Mouse (Mus musculus): ENCODE results near the gene Rftn1. TPM values are rescaled to one million over a fixed set of nuclear protein-coding genes. Genes with fewer than 3 reads are reported as not detected.
A peak's percentile ranks its signal among the peaks of the same experiment; 100 is the strongest.

The Rftn1 gene
- total RNA-seq, 2 experiments from 2014 or later: 70.3 to 80.9 TPM

DNA sequence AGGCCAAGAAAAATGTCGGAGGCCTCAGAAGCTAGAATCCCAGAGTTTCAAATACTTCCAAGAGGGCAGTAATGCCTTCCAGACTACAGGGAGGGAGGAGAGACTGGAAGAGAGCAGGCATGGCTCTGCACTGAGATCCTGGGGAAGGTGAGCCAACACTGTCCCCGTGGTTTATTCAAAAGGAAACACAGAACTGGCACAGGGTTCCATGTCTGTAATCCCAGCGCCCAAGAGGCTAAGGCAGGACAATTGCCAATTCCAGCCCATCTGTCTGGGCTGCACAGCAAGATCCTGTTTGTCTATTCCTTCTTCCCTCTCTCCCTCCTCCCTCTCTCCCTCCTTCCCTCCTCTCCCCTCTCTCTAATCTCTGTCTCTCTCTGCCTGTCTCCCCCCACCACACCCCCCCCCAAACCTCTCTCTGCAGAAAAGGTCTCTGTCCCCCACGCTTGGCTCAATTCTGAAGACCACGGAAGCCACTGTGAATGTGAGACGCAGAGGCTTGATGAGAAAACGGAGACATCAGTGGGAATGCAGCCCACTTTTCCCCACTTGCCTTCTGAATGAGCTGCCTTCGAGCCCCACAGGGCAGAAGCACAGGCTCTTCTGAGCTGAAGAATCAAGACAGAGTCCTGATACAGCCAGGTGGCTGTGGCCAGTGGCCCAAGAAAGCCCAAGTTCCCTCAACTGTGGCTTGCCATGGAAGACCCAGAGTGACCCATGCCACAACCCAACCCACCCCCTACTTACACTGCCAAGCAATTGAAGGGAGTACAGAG, 8.8 kb upstream of the Rftn1 start:
- DNase-seq: no peak

DNA sequence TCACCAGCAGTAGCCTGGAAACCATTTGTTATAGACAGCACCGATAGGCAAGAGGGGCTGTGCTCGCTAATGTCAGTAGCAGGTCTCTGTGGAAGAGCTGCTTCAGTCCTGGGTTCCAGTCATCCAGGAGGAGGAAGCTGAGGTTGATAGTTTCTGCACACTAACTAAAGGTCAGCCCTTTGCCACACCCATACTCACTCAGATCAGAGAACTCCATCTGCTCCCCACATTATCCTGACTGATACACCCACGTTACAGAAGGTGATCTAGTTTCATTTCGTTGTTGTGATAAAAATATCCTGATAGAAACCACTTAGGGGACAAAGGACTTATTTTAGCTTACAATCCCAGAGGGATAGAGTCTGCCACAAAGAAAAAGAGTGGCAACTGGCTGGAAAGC, 7.1 kb upstream of the Rftn1 start:
- no peak for DNase-seq

DNA sequence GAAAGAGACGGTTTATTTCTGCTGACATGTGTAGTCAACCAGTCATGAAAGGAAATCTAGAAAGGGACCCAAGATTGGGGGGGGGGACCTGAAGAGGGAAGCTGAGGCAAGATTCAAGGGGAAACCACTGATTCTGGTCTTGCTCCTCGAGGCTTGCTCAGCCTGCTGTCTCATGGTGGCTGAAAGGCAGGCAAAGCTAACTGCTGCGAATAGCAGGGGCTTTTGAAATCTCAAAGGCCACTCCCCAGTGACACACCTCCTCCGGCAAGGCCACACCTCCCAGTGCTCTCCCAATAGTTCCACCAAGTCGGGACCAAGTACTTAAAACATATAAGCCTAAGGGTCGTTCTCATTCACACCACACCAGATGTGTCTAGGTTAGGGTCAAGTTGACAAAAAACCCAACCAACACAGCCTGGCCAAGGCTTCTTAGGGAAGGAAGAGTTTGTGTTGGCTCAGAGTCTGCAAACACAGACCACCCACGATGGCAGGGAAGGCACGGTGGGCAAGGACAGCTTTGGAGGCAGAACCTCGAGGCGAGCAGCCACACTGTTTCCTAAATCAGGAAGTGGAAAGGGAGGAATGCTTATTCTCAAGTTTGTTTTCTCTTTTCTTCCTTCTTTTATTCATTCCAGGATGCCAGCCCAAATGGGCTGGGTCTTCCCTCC, 5.7 kb upstream of the Rftn1 start:
- DNase-seq: no peak

DNA sequence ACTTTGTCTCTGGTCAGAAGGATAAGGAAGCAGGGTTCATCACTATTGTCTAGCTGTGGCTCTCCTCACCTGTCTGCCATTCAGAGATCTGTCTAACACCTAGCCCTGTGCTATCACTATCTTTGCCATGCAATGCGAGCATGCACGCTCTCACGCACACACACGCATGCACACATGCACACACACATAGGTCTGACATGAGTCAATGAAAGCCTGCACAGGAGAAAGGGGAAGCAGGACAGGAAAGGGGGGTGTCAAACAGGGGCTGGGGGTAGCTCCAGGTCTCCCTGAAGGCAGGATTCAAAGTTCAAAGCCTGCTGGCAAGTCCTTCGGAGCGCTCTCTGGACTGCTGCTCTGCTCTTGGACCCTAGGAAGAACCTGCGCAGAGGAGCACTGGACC, 4.9 kb upstream of the Rftn1 start:
- no peak for DNase-seq

DNA sequence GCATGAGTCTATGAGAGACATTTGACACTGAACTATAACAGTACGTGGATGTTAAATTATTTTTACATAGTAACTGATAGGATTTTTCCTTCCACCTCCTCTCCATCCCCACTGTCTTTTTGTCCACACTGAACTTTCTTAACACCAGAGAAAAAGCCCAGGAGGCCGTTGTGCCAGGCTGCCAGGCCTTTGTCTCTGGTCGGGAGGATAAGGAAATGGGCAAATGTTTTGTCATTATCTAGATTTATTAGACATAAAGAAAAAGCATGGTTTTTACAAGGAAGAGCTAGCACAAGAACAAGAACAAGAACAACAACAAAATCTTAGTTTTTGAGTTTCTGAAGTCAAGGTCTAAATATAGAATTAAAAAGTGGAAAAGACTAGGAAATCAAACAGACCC, 4.1 kb upstream of the Rftn1 start:
- DNase-seq: no peak

DNA sequence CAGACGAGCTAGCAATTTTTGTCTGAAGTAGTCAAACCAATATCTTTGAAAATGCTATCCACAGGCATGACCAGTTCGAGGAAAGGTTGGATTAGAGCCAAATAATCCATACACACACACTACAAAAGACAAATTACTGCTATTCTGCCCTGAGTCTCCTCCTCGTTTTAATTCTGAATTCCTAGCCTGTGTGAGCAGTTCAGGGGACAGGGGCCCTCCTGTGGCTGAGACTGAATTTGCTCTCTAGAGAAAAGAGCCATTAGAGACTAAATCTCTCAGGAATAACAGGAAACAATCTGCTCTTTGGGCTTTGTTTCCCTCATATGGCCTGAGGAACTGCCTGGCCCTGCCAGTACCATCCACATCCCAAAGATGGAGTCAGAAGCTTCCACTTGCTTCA, 3.2 kb upstream of the Rftn1 start:
- DNase-seq: peak; percentile 43

- no peak for DNase-seq
Observed at GRCm38 (mm10) chr17:50192376-50192940, 2.0 kb upstream of the Rftn1 start.

DNA sequence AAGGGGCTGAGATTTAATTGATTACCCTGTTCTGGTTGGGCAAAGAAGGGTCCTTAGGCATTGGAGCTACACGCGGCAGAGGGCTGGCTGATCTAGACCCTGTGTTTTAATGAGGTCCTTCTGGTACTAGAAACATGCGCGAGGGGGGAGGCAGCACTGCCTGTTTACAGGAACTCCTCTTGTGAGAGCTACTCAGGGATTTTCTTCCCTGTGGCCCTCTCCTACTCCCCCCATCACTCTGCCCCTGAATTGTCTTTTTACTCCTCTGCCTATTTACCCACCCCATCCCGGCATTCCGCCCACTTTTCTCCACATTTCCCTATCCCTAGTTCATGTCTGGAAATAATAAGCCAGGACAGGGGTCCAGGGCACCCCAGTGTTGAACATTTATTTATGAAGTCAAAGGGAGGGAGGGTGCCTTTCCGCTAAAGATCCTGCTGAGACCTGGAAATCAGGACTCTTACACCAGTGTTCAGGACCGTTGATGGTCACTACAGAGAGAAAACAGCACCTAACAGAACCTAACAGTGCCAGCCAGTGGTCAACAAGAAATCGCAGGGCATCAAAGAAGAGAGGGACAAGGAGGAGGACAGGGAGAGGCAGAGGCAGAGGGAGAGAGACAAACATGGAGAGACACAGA, 964 bp upstream of the Rftn1 start:
- no peak for DNase-seq

DNA sequence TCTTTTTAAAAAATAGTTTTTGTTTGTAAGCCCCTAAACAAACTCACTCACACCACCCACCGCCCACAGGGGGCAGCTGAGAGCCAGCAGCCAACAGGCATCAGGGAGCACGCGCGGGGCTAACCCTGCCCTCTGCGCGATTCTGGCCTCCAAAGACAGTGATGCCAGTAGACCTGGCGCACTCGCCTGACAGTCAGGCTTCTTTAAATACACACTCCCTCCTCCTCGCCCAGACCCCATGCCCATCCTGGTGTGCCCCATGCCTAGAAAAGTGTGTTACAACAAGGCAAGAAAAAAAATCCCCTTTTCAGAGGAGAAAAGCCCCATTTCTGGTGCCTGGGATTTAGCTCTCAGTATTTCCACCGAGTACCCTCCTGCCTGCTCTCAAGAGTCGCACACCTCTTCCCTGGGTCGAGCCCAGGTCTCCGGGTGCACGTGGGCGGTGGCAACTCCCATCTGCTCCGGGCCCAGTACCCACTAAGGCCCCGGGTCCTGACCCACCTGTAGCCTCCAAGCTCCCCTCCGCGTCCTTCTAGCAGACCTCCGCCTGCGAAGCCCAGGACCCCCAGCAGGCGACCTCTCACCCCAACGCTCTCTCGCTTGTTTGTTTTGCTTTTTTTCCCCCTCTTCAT, 977 bp downstream of the Rftn1 start:
- peak; percentile 86 for DNase-seq

DNA sequence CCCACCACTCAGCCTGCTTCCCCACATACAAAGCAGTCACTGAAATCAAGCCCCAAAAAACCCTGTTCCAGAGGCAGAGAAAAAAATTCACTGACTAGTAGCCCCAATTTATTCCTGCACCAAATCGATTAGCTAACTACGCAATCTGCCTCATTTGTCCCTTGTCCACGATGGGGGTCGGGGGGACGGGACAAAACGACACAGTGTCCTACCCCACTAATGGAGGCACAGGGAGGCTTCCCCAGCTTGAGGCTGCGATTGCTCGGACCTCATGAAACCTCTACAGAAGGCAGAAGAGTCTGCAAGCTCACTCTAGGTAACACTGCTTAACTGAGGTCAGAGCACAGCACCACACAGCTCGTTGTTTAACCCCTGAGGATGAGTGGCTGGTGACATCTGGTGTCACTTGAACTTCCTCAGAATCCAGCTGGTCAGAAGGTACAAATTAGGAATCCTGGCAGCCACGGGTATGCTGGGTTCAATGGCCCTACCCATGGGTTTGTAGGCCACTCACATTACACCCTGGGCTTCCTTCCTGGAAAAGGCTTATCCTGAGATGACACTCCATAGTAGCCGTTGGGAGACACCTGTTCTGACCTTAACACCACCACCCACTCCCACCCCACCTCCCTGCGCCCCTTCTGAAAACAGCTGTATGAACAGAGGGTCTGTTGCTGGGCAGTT, 1.7 kb downstream of the Rftn1 start:
- DNase-seq: no peak

DNA sequence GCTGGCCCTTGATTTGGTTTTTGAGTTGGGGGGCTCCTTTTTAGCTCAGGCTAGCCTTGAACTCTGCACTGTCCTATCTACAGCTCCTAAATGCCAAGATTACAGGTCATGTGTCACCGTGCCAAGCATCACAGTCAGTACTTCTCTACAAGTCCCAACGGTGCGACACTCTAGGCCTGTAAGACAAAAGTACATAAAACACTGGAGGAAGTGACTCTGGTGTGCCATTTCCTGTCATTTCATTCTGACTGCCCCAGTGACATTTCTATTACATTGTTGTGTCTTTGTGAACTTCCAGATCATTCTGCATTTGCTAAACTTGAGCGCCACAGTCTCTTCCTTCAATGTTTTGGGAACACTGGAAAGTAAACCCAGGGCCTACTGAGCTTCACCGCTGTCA, 4.9 kb downstream of the Rftn1 start:
- no peak for DNase-seq

DNA sequence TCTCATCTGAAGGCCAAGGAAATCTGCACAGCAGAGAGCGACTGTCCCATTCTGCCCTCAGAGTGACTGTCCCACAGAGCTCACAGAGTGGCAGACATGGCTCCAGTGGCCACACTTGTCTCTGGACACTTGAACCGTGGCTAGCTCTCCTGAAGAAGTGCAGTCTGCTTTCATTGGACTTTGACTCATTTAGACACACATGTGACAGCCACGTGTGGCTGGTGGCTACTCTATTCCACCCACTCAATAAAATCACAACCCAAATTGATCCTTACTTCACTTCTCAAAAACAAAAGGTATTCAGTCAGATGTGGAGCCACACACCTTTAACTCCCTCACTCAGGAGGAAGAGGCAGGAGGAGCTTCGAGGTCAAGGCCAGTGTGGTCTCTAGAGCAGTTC, 5.4 kb downstream of the Rftn1 start:
- no peak for DNase-seq

DNA sequence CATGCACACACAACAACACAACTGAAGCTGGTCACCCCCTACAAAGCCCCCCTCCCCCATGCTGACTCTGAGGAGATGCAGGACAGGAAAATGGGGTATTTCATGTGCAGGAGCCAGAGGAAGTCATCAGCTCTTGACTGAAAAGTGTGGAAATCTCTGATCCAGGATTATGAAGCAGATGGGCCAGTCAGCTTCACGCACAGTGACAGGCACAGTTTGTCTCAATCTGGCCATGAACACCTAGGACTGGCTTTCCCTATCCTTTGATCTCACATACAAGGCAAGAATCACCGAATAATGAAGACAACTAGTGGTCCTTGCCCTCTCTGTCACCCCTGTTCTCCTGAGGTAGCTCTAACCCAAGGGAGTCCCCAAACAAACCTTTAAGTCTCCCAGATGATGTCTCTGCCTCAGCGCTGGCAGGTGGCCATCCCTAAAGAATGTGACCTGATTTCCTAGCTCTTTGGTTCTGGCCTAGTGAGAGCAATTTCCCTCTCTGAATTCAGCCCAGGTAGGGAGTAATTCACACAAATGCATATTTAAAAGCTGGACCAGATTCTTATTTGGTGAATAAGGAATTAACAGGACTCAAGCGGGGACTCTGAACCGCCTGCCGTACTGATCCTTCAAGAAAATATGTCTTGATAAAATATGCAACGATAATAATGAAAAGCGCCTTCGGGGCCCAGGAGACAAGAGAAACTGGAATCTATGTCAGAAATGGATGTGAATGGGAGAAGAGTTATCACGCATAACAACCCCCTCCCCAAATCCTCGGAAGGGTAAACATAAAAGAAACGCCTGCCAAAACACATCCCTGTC, 6.0 kb downstream of the Rftn1 start:
- DNase-seq: no peak

GRCm38 (mm10) chr17:50183300-50183699, 7.2 kb downstream of the Rftn1 start:
- DNase-seq: no peak

- DNase-seq: peak; percentile 48
Observed at GRCm38 (mm10) chr17:50182542-50182951, 7.9 kb downstream of the Rftn1 start.

GRCm38 (mm10) chr17:50180899-50181570, 9.4 kb downstream of the Rftn1 start:
- DNase-seq: no peak

DNA sequence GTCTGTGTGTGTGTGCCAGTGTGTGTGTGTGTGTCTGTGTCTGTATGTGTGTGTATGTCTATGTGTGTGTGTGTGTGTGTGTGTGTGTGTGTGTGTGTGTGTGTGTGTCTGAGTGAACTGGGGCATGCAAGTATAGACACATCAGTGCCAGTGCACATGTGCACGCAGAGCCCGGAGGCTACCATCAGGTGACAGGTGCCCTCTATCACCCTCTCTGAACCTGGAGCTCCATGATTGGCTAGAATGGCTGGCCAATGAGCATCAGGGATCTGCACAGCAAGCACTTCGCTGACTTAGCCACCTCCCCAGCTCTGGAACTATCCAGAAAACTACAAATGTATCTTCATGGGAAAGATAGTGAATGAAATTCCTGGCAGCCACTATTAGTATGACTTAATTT, 16.7 kb downstream of the Rftn1 start:
- DNase-seq: no peak

DNA sequence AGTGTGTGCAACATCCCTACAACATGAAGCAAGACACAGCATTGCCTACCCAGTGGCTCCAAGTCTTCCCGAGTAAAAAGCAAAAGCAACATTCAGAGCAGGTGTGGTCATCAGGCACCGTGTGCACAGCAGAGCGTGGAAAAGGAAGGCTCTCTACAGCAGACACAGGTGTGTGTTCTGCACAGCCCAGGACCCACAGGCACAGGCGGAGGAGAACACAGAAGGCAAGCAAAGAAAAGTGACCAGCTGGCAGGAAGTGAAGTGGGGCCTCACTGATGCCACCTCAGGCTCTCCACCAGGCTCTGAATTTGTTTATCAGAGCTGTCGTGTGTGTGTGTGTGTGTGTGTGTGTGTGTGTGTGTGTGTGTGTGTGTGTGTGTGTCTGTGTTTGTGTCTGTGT, 17.1 kb downstream of the Rftn1 start:
- no peak for DNase-seq

DNA sequence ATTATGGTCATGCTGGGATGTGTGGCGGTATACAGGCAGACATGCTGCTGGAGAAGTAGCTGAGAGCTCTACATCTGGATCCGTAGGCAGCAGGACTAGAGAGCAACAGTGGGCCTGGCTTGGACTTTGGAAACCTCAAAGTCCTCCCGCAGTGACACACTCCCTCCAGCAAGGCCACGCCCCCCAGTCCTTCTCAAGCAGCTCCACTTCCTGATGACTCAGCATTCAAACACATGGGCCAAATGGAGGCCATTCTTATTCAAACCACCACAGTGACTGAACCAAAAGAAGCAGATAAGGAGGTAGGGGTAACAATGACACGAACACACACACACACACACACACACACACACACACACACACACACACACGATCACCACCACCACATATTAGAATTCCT, 17.7 kb downstream of the Rftn1 start:
- no peak for DNase-seq

DNA sequence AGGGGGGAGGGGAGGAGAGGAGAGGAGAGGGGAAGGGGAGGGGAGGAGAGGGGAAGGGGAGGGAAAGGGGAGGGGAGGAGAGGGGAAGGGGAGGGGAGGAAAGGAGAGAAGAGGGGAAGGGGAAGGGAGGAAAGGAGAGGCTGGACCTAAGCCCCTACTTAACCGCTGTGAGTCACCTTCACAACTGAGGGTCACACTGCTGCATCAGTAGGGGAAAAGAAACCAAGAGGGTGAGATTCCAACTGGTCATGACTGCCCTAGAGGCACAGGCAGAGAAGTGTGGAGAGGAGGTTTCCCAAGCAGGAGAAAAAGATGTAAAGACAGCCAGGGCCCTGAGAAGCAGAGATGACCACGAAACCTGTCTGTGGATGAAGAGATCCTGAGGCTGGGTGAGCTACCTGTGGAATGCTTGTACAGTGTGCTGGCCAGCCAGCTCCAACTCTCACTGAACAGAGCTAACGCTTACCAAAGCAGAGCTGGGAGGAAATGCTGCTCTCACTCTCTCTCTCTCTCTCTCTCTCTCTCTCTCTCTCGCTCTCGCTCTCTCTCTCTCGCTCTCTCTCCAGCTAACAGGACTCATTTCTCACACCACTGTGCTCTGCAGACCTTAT, 19.4 kb downstream of the Rftn1 start:
- DNase-seq: no peak

All from heart, postnatal 4 days (tissue).